Comparison of ENCODE assay signal across 11 mouse cellular contexts in the genomic region with DNA sequence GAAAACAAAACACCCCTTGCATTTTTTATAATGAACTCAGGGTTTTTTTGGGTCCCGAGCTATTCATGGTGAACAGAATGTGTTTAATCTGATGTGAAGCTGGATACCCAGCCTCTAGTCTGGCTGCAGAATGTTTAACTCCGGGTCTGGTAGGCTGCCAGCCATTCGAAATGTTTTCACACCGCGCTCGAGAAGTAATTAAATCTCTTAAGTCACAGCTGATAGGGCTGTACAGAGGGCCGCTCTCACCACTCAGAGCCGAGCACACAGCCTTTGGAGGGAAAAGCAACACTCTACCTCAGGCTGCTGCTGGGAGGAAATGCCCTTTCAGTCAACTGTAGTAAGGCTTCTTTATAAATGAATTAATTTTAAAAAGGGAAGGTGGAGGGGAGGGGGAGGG. TPM values are rescaled to one million over a fixed set of nuclear protein-coding genes. Genes with fewer than 3 reads are reported as not detected.
A peak's percentile ranks its signal among the peaks of the same experiment; 100 is the strongest.
DNase-seq lines count a peak whose midpoint lies in the region; ATAC-seq lines count a peak whose summit lies in the region.
"Had no signal": no experiment of that assay in that cellular context is flagged by ENCODE, and none has a peak within 500 bp of the region (broad histone marks: within the 10 kb centered on the region; RNA-seq: fewer than 3 reads in every experiment).

No protein-coding gene starts in this region.

- H3K9me3 ChIP-seq in forebrain, embryonic 12.5 days = peaks cover 18% of the 10 kb centered on the region
- peaks cover 33% of the 10 kb centered on the region for H3K9me3 ChIP-seq in forebrain, embryonic 10.5 days
- peaks cover 5% of the 10 kb centered on the region for H3K9me3 ChIP-seq in kidney, embryonic 15.5 days (replicated peaks)
- H3K9me3 ChIP-seq in forebrain, embryonic 16.5 days (ENCODE audit: control insufficient read depth, low read length) = peaks cover 10% of the 10 kb centered on the region

- H3K4me3 ChIP-seq in forebrain, embryonic 12.5 days (replicated peaks) = no peak overlapping the region
- H3K4me3 ChIP-seq in forebrain, embryonic 10.5 days = no peak overlapping the region
- H3K4me3 ChIP-seq in kidney, embryonic 15.5 days (replicated peaks) = no peak overlapping the region
- H3K4me3 ChIP-seq in forebrain, embryonic 16.5 days (replicated peaks; ENCODE audit: low read length) = no peak overlapping the region
- H3K4me3 ChIP-seq: megakaryocyte, embryonic 14.5 days; stomach, embryonic 15.5 days had no signal

- 34% methylated on average over 8 of the region's 8 CpGs for WGBS in forebrain, embryonic 12.5 days
- 76% methylated on average over 8 of the region's 8 CpGs for WGBS in forebrain, embryonic 10.5 days
- WGBS in kidney, embryonic 15.5 days = 65% methylated on average over 8 of the region's 8 CpGs
- WGBS in forebrain, embryonic 16.5 days = 6% methylated on average over 8 of the region's 8 CpGs

- H3K4me1 ChIP-seq in forebrain, embryonic 12.5 days = peaks cover 21% of the 10 kb centered on the region
- H3K4me1 ChIP-seq in forebrain, embryonic 10.5 days = peaks cover 26% of the 10 kb centered on the region
- no peaks in the 10 kb centered on the region for H3K4me1 ChIP-seq in kidney, embryonic 15.5 days
- H3K4me1 ChIP-seq in forebrain, embryonic 16.5 days (replicated peaks; ENCODE audit: control insufficient read depth, insufficient read depth, low read length) = peaks cover 20% of the 10 kb centered on the region
- H3K4me1 ChIP-seq: stomach, embryonic 15.5 days had no signal

- H3K27ac ChIP-seq in forebrain, embryonic 12.5 days = peak overlapping the region; percentile 31; the same call in 1 of the 2 replicates
- no peak overlapping the region for H3K27ac ChIP-seq in forebrain, embryonic 10.5 days
- H3K27ac ChIP-seq in kidney, embryonic 15.5 days = no peak overlapping the region
- peak overlapping the region; percentile 35 for H3K27ac ChIP-seq in forebrain, embryonic 16.5 days (ENCODE audit: low read length)
- H3K27ac ChIP-seq: liver, embryonic 14.5 days; stomach, embryonic 15.5 days had no signal

- peaks cover 19% of the 10 kb centered on the region for H3K36me3 ChIP-seq in forebrain, embryonic 12.5 days (replicated peaks)
- H3K36me3 ChIP-seq in forebrain, embryonic 10.5 days (replicated peaks) = peaks cover 33% of the 10 kb centered on the region
- peaks cover 41% of the 10 kb centered on the region for H3K36me3 ChIP-seq in kidney, embryonic 15.5 days
- no peaks in the 10 kb centered on the region; the same call in 1 of the 2 replicates for H3K36me3 ChIP-seq in forebrain, embryonic 16.5 days (ENCODE audit: control insufficient read depth, insufficient read depth)

- no peak for DNase-seq in forebrain, embryonic 10.5 days (ENCODE audit: extremely low spot score, low spot score)
- DNase-seq in kidney, adult 9 months = peak; percentile 13
- peak; percentile 29 to 48 for DNase-seq in layer of hippocampus, postnatal 14 days (ENCODE audit: low spot score in 2 of 2)
- no peak for DNase-seq in adrenal gland, adult (ENCODE audit: inconsistent age in 2 of 2, low spot score in 1 of 2)
- DNase-seq in lung, adult 18-20 months = no peak

- peak; percentile 52; the same call in 1 of the 2 replicates for ATAC-seq in forebrain, embryonic 12.5 days (ENCODE audit: low FRiP score)
- ATAC-seq in kidney, embryonic 15.5 days (replicated peaks; ENCODE audit: low FRiP score) = no peak
- ATAC-seq in forebrain, embryonic 16.5 days = peak; percentile 83

- no peak overlapping the region for H3K9ac ChIP-seq in forebrain, embryonic 12.5 days
- no peak overlapping the region for H3K9ac ChIP-seq in kidney, embryonic 15.5 days
- no peak overlapping the region for H3K9ac ChIP-seq in forebrain, embryonic 16.5 days (replicated peaks; ENCODE audit: low read depth, low read length)
- H3K9ac ChIP-seq: liver, embryonic 14.5 days; stomach, embryonic 15.5 days had no signal

- peaks cover 45% of the 10 kb centered on the region for H3K27me3 ChIP-seq in forebrain, embryonic 12.5 days
- peaks cover 65% of the 10 kb centered on the region for H3K27me3 ChIP-seq in forebrain, embryonic 10.5 days (ENCODE audit: poor library complexity, severe bottlenecking)
- no peaks in the 10 kb centered on the region for H3K27me3 ChIP-seq in kidney, embryonic 15.5 days
- H3K27me3 ChIP-seq in forebrain, embryonic 16.5 days (replicated peaks; ENCODE audit: control insufficient read depth, insufficient read depth, low read length) = 0 out of 2 replicates have a peak, but pooled peaks cover 3% of the 10 kb centered on the region
- H3K27me3 ChIP-seq: megakaryocyte, embryonic 14.5 days; stomach, embryonic 15.5 days had no signal

- no peak overlapping the region for H3K4me2 ChIP-seq in forebrain, embryonic 12.5 days
- no peak overlapping the region for H3K4me2 ChIP-seq in kidney, embryonic 15.5 days
- peak overlapping the region; percentile 13; the same call in 1 of the 2 replicates for H3K4me2 ChIP-seq in forebrain, embryonic 16.5 days (ENCODE audit: low read length)
- H3K4me2 ChIP-seq: stomach, embryonic 15.5 days had no signal

RNA-seq across cellular contexts. Expression of a gene that starts 49.6 kb away (rescaled TPM):
- 48.5 and 53.7 TPM in 2 replicates for polyA plus RNA-seq in forebrain, embryonic 12.5 days (2016; fragmentation: Nextera tagmentation; extraction: Ambion mirVana)
- polyA plus RNA-seq in forebrain, embryonic 10.5 days (2016; fragmentation: Nextera tagmentation; extraction: Ambion mirVana) = 34.4 and 37.8 TPM in 2 replicates
- polyA plus RNA-seq in kidney, embryonic 15.5 days (2015; fragmentation: Nextera tagmentation; extraction: Ambion mirVana) = 27.1 and 28.8 TPM in 2 replicates
- 26.9 and 31.6 TPM in 2 replicates for polyA plus RNA-seq in forebrain, embryonic 16.5 days (2015; fragmentation: Nextera tagmentation; extraction: Ambion mirVana)
- 10 to 100 TPM; 26.7 TPM for total RNA-seq in layer of hippocampus, postnatal 14 days (2021)

Comparison
In these comparisons a context has a peak if more than half of its experiments do, and no peak if none do; other contexts are left out.
1. H3K27ac ChIP-seq: peak in forebrain, embryonic 12.5 days (single experiment) and forebrain, embryonic 16.5 days (single experiment); none in forebrain, embryonic 10.5 days (single experiment) and kidney, embryonic 15.5 days (single experiment).
2. DNase-seq: peak in kidney, adult 9 months (single experiment) and layer of hippocampus, postnatal 14 days (2 of 2); none in forebrain, embryonic 10.5 days (single experiment), adrenal gland, adult (0 of 2) and lung, adult 18-20 months (0 of 2).